Mouse (Mus musculus): ENCODE data around the gene Itgb4. TPM values are rescaled to one million over a fixed set of nuclear protein-coding genes. Genes with fewer than 3 reads are reported as not detected.

The Itgb4 gene
- polyA plus RNA-seq (2011; ENCODE audit: insufficient read length, low read depth, missing spikeins), result 1.3 and 2.1 TPM in 2 replicates

GRCm38 (mm10) chr11:115974309-115975082 lies at the start of gene Itgb4:
TSS of gene Itgb4 (plus strand) at chr11:115974709.
- H3K4me1 ChIP-seq (ENCODE audit: control insufficient read depth, insufficient read depth, low read length), result peaks cover 4% of the 10 kb centered on the region; the same call in 1 of the 2 replicates
- no peak for TF ChIP-seq POLR2A (IDR thresholded peaks at IDR 0.05; ENCODE audit: low read depth, low read length)
- no peak for TF ChIP-seq CTCF (IDR thresholded peaks at IDR 0.05; ENCODE audit: borderline replicate concordance, insufficient read depth, low read length)
- H3K27ac ChIP-seq (ENCODE audit: insufficient read depth, low read length), result no peak within 1 kb of the TSS
- H3K4me3 ChIP-seq (ENCODE audit: insufficient read depth, low read length), result peak within 1 kb of the TSS; percentile 26; the same call in 1 of the 2 replicates

DNA sequence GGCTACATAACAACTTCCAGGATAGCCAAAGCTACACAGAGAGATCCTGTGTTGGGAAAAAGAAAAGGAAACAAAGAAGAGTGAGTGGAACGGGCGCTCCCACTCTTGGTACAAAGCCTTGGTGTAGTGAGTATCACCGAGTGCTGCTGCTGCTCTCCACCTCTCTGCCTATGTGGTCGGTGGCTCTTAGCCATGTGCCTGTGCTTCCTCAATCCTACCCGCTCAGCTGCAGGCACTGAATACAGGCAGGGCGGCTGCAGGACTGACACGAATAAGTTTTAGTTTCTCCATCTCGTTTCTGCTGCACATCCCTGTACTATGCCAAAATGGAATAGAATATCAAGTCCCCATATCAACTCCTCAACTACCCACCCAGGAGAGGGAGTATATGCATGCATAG lies 45.5 kb upstream of the Itgb4 start:
- TF ChIP-seq POLR2A (IDR thresholded peaks at IDR 0.05; ENCODE audit: low read depth, low read length), result no peak
- no peak for TF ChIP-seq CTCF (IDR thresholded peaks at IDR 0.05; ENCODE audit: borderline replicate concordance, insufficient read depth, low read length)
- H3K4me3 ChIP-seq (ENCODE audit: insufficient read depth, low read length), result no peak overlapping the region

GRCm38 (mm10) chr11:115929818-115930217 lies 44.7 kb upstream of the Itgb4 start:
- TF ChIP-seq POLR2A (IDR thresholded peaks at IDR 0.05; ENCODE audit: low read depth, low read length) (no peak), CTCF (IDR thresholded peaks at IDR 0.05; ENCODE audit: borderline replicate concordance, insufficient read depth, low read length) (no peak)
- H3K4me3 ChIP-seq (ENCODE audit: insufficient read depth, low read length), result no peak overlapping the region
- no peak overlapping the region for H3K27ac ChIP-seq (ENCODE audit: insufficient read depth, low read length)
- H3K4me1 ChIP-seq (ENCODE audit: control insufficient read depth, insufficient read depth, low read length), result no peaks in the 10 kb centered on the region

More for the DNA sequence above, 45.5 kb upstream of the Itgb4 start:
- Histone ChIP-seq H3K4me1 (ENCODE audit: control insufficient read depth, insufficient read depth, low read length) (no peaks in the 10 kb centered on the region), H3K27ac (ENCODE audit: insufficient read depth, low read length) (no peak overlapping the region)

DNA sequence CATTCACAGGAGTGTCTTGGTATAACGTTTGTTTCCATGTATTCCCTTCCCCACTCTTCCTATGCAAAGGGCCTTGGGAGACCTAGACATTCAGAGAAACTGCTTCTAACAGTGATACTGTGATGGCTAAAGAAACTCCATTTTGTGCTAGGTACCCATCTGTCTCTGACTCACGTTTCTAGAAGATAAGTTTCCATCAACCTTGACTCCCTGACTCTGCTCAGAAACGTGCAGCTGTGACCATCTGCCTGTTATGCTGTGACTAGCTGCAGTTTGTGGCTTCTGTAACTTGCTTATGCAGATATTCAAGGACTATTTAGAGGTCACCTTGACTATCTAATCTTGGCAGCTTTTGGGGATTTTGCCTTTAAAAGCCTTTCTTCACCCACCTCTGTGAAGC lies 43.3 kb upstream of the Itgb4 start:
- no peak overlapping the region for H3K27ac ChIP-seq (ENCODE audit: insufficient read depth, low read length)
- H3K4me3 ChIP-seq (ENCODE audit: insufficient read depth, low read length), result no peak overlapping the region
- no peak for TF ChIP-seq POLR2A (IDR thresholded peaks at IDR 0.05; ENCODE audit: low read depth, low read length)
- no peak for TF ChIP-seq CTCF (IDR thresholded peaks at IDR 0.05; ENCODE audit: borderline replicate concordance, insufficient read depth, low read length)
- no peaks in the 10 kb centered on the region for H3K4me1 ChIP-seq (ENCODE audit: control insufficient read depth, insufficient read depth, low read length)

DNA sequence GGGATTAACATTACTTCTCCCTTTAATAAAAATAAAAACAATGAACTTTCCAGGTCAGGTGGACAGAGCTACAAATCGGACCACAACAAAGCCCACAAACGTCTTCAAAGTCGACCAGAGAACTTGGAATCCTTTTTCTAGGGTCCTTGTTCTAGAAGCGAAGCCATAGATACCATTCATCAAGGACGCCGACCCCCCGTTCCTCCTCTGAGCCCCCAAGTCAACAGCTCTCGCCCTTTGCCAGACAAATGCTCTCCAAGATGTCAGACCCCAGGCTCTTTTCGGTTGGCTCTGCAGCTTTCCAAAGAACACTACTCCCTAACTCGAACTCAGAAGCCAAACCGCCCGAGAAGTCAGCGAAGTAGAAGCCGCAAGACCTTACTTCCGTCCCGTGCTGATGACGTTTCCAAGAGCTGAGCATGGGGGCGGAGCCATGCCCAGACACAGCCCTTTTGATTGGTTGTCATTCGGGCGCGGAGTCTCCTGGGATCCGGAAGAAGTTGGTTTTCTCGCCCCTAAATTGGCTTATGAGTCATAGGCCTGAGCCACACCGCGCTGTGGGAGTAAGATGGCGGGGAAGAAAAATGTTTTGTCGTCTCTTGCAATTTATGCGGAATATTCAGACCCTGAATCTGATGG lies 41.3 kb upstream of the Itgb4 start, which contains the start of the genes Sap30bp and Recql5:
Gene Sap30bp (plus strand): TSS at position 175 of the 639 bp plus-strand sequence.
Gene Recql5 (minus strand): TSS at position 370 of the 639 bp plus-strand sequence.
- peak; percentile 67; the same call in 1 of the 2 replicates for TF ChIP-seq POLR2A (IDR thresholded peaks at IDR 0.05; ENCODE audit: low read depth, low read length)
- no peak for TF ChIP-seq CTCF (IDR thresholded peaks at IDR 0.05; ENCODE audit: borderline replicate concordance, insufficient read depth, low read length)

GRCm38 (mm10) chr11:115933747-115934110 lies 40.8 kb upstream of the Itgb4 start:
- H3K4me1 ChIP-seq (ENCODE audit: control insufficient read depth, insufficient read depth, low read length), result no peaks in the 10 kb centered on the region
- peak overlapping the region; percentile 23; the same call in 1 of the 2 replicates for H3K27ac ChIP-seq (ENCODE audit: insufficient read depth, low read length)
- H3K4me3 ChIP-seq (ENCODE audit: insufficient read depth, low read length), result peak overlapping the region; percentile 92
- no peak for TF ChIP-seq CTCF (IDR thresholded peaks at IDR 0.05; ENCODE audit: borderline replicate concordance, insufficient read depth, low read length)
- no peak for TF ChIP-seq POLR2A (IDR thresholded peaks at IDR 0.05; ENCODE audit: low read depth, low read length)

More for the DNA sequence above, 41.3 kb upstream of the Itgb4 start, which contains the start of the genes Sap30bp and Recql5:
- Histone ChIP-seq H3K4me3 (ENCODE audit: insufficient read depth, low read length) (peak within 1 kb of the TSS; percentile 99), H3K4me1 (ENCODE audit: control insufficient read depth, insufficient read depth, low read length) (no peaks in the 10 kb centered on the region), H3K27ac (ENCODE audit: insufficient read depth, low read length) (peak within 1 kb of the TSS; percentile 36; the same call in 1 of the 2 replicates)

GRCm38 (mm10) chr11:115939690-115940329 lies 34.7 kb upstream of the Itgb4 start:
- no peak for TF ChIP-seq CTCF (IDR thresholded peaks at IDR 0.05; ENCODE audit: borderline replicate concordance, insufficient read depth, low read length)
- TF ChIP-seq POLR2A (IDR thresholded peaks at IDR 0.05; ENCODE audit: low read depth, low read length), result no peak
- Histone ChIP-seq H3K4me3 (ENCODE audit: insufficient read depth, low read length) (no peak overlapping the region), H3K27ac (ENCODE audit: insufficient read depth, low read length) (no peak overlapping the region), H3K4me1 (ENCODE audit: control insufficient read depth, insufficient read depth, low read length) (no peaks in the 10 kb centered on the region)

DNA sequence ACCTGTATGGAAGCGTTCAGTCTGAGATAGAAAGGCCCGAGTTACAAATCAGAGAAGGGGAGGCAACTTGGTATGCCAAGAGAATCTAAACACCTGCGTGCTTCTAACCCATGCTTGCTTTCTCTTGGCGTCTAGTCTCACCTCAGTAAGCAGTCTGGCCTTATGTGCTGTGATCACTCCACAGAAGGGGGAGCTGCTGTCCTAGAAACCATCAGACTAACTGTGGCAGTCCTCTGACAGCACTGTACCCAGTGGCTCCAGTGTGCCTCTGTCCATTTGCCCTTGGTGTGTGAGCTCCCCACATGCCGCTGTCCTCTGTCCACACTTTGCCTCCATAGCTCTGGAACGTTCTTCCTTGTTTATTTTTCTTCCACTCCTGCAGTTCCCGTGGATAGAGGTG lies 32.5 kb upstream of the Itgb4 start:
- no peaks in the 10 kb centered on the region for H3K4me1 ChIP-seq (ENCODE audit: control insufficient read depth, insufficient read depth, low read length)

GRCm38 (mm10) chr11:115945247-115945646 lies 29.3 kb upstream of the Itgb4 start:
- Histone ChIP-seq H3K4me1 (ENCODE audit: control insufficient read depth, insufficient read depth, low read length) (no peaks in the 10 kb centered on the region), H3K27ac (ENCODE audit: insufficient read depth, low read length) (no peak overlapping the region), H3K4me3 (ENCODE audit: insufficient read depth, low read length) (no peak overlapping the region)
- TF ChIP-seq POLR2A (IDR thresholded peaks at IDR 0.05; ENCODE audit: low read depth, low read length) (no peak), CTCF (IDR thresholded peaks at IDR 0.05; ENCODE audit: borderline replicate concordance, insufficient read depth, low read length) (no peak)

More for the DNA sequence above, 32.5 kb upstream of the Itgb4 start:
- TF ChIP-seq POLR2A (IDR thresholded peaks at IDR 0.05; ENCODE audit: low read depth, low read length) (no peak), CTCF (IDR thresholded peaks at IDR 0.05; ENCODE audit: borderline replicate concordance, insufficient read depth, low read length) (no peak)
- H3K4me3 ChIP-seq (ENCODE audit: insufficient read depth, low read length), result no peak overlapping the region
- no peak overlapping the region for H3K27ac ChIP-seq (ENCODE audit: insufficient read depth, low read length)
